Mouse (Mus musculus): ENCODE data around the gene Nip7. TPM values are rescaled to one million over a fixed set of nuclear protein-coding genes. Genes with fewer than 3 reads are reported as not detected.

Nip7 gene
- polyA plus RNA-seq (2011; ENCODE audit: insufficient read depth, insufficient read length, low read depth, missing spikeins): 130 and 156 TPM in 2 replicates

DNA sequence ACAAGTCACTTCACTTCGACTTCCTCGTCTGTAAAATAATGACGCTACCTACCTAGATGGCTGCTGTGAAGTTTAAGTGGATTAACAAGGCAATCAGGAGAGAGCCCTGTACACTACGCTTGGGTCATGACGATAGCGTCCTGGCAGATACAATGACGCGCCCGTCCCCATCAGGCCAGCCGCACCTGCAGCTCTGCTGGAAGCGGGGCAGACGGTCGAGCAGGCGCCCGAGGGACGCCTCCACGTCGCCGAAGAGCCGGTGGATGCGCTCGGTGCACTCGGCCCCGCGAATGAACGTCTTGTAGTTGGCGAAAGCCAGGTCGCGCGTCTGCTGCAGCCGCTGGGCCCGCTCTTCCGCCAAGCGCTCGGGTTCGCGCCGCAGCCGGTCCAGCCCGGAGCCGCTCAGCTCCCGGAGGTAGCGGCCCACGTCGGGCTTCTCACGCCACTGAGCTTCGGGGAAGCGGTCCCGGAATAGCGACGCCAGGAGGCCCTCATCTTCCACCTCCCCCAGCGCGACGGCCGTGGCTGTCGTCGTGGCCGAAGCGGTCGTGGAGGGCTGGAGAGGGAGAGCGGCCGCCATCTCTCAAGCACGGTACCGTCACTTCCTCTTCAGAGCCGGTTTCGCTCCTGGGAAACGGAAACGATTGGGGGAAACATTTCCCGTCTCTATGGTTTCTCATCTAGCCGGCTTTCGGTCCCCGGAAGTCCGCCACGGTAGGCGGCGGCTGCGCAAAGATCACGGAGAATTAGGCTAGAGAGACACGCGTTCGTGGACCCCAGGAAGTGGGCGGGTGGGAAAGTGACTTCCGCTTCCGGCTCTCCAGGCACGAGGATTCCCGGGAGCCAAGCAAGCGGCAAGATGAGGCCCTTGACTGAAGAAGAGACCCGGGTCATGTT lies at the start of gene Nip7, which contains the start of gene Cog8:
Nip7 (plus strand) TSS at position 802 of the 897 bp plus-strand sequence.
Cog8 (minus strand) TSS at position 614 of the 897 bp plus-strand sequence.
- 0 out of 2 replicates have a peak within 1 kb of the TSS, but pooled peaks have one; percentile 3 for H3K27ac ChIP-seq (ENCODE audit: insufficient read depth, low read length)
- no peaks in the 10 kb centered on the region for H3K27me3 ChIP-seq (ENCODE audit: control insufficient read depth, insufficient read depth, low read length, poor library complexity, severe bottlenecking)
- peak within 1 kb of the TSS; percentile 71 for H3K9ac ChIP-seq (ENCODE audit: low read depth, poor library complexity, severe bottlenecking)
- peaks cover 52% of the 10 kb centered on the region for H3K36me3 ChIP-seq (ENCODE audit: control insufficient read depth, insufficient read depth, low read length, poor library complexity, severe bottlenecking)
- peak within 1 kb of the TSS; percentile 94 for H3K4me3 ChIP-seq (ENCODE audit: low read depth, low read length)
- H3K9me3 ChIP-seq (replicated peaks; ENCODE audit: control insufficient read depth, insufficient read depth, low read length, poor library complexity, severe bottlenecking): no peaks in the 10 kb centered on the region
- no peak for TF ChIP-seq CTCF (IDR thresholded peaks at IDR 0.05; ENCODE audit: low read depth, low read length)
- TF ChIP-seq POLR2A (IDR thresholded peaks at IDR 0.05; ENCODE audit: insufficient read depth, low read length): no peak
- TF ChIP-seq EP300 (IDR thresholded peaks at IDR 0.05; ENCODE audit: insufficient read depth, low read depth, low read length): no peak
- H3K4me1 ChIP-seq (ENCODE audit: control insufficient read depth, insufficient read depth, low read length): no peaks in the 10 kb centered on the region

DNA sequence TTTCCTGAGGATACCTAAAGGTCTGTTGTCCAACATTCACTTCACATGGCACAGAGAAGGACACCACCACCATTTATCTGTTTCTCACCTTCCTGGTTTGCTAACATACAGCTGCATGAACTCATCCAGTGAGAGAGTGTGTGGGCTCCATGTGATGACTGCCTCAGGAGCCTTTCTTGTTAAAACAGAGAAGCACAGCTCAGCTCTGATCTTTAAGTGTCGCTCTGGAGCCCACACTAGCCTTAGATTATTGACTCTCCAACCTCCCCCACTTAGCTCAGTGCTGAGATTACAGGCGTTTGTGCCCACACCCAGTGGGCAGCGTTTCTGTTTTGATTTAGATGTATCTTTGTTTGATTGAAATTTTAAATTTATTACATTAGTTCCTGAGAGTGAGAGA lies 48.9 kb upstream of the Nip7 start:
- no peaks in the 10 kb centered on the region for H3K9me3 ChIP-seq (replicated peaks; ENCODE audit: control insufficient read depth, insufficient read depth, low read length, poor library complexity, severe bottlenecking)
- peaks cover 52% of the 10 kb centered on the region for H3K36me3 ChIP-seq (ENCODE audit: control insufficient read depth, insufficient read depth, low read length, poor library complexity, severe bottlenecking)
- TF ChIP-seq CTCF (IDR thresholded peaks at IDR 0.05; ENCODE audit: low read depth, low read length) (no peak), EP300 (IDR thresholded peaks at IDR 0.05; ENCODE audit: insufficient read depth, low read depth, low read length) (no peak), POLR2A (IDR thresholded peaks at IDR 0.05; ENCODE audit: insufficient read depth, low read length) (no peak)
- no peaks in the 10 kb centered on the region for H3K4me1 ChIP-seq (ENCODE audit: control insufficient read depth, insufficient read depth, low read length)
- H3K27me3 ChIP-seq (ENCODE audit: control insufficient read depth, insufficient read depth, low read length, poor library complexity, severe bottlenecking): no peaks in the 10 kb centered on the region
- H3K9ac ChIP-seq (ENCODE audit: low read depth, poor library complexity, severe bottlenecking): no peak overlapping the region
- H3K27ac ChIP-seq (ENCODE audit: insufficient read depth, low read length): no peak overlapping the region
- no peak overlapping the region for H3K4me3 ChIP-seq (ENCODE audit: low read depth, low read length)

DNA sequence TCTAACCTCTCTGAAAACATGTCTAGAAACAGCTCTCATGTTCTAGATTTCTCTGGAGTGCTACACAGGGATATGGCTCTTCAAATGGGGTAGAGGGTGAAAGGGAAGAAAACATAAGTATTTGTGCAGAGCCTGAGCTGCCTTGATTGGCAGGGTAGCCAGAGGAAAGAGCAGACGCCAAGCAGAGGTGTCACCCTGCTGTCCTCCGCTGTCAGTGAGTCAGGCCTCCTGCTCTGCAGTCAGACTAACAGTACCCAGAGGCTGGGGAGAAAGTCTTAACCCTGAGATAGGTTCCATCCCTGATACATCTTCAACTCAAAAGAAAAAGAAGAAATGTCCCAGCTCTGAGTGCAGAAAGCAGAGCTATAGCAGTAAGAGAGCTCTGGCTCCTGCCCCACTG lies 44.0 kb upstream of the Nip7 start:
- Histone ChIP-seq H3K27ac (ENCODE audit: insufficient read depth, low read length) (no peak overlapping the region), H3K36me3 (ENCODE audit: control insufficient read depth, insufficient read depth, low read length, poor library complexity, severe bottlenecking) (peaks cover 32% of the 10 kb centered on the region), H3K27me3 (ENCODE audit: control insufficient read depth, insufficient read depth, low read length, poor library complexity, severe bottlenecking) (no peaks in the 10 kb centered on the region), H3K9ac (ENCODE audit: low read depth, poor library complexity, severe bottlenecking) (no peak overlapping the region), H3K9me3 (replicated peaks; ENCODE audit: control insufficient read depth, insufficient read depth, low read length, poor library complexity, severe bottlenecking) (no peaks in the 10 kb centered on the region), H3K4me3 (ENCODE audit: low read depth, low read length) (no peak overlapping the region), H3K4me1 (ENCODE audit: control insufficient read depth, insufficient read depth, low read length) (no peaks in the 10 kb centered on the region)
- TF ChIP-seq CTCF (IDR thresholded peaks at IDR 0.05; ENCODE audit: low read depth, low read length) (no peak), POLR2A (IDR thresholded peaks at IDR 0.05; ENCODE audit: insufficient read depth, low read length) (no peak), EP300 (IDR thresholded peaks at IDR 0.05; ENCODE audit: insufficient read depth, low read depth, low read length) (no peak)

- Histone ChIP-seq H3K27ac (ENCODE audit: insufficient read depth, low read length) (no peak overlapping the region), H3K36me3 (ENCODE audit: control insufficient read depth, insufficient read depth, low read length, poor library complexity, severe bottlenecking) (peaks cover 15% of the 10 kb centered on the region), H3K9me3 (replicated peaks; ENCODE audit: control insufficient read depth, insufficient read depth, low read length, poor library complexity, severe bottlenecking) (no peaks in the 10 kb centered on the region), H3K9ac (ENCODE audit: low read depth, poor library complexity, severe bottlenecking) (no peak overlapping the region), H3K27me3 (ENCODE audit: control insufficient read depth, insufficient read depth, low read length, poor library complexity, severe bottlenecking) (no peaks in the 10 kb centered on the region), H3K4me1 (ENCODE audit: control insufficient read depth, insufficient read depth, low read length) (no peaks in the 10 kb centered on the region), H3K4me3 (ENCODE audit: low read depth, low read length) (no peak overlapping the region)
- TF ChIP-seq POLR2A (IDR thresholded peaks at IDR 0.05; ENCODE audit: insufficient read depth, low read length): no peak
- no peak for TF ChIP-seq CTCF (IDR thresholded peaks at IDR 0.05; ENCODE audit: low read depth, low read length)
- TF ChIP-seq EP300 (IDR thresholded peaks at IDR 0.05; ENCODE audit: insufficient read depth, low read depth, low read length): no peak
Observed at GRCm38 (mm10) chr8:107014915-107015314, 41.8 kb upstream of the Nip7 start.

- H3K27ac ChIP-seq (ENCODE audit: insufficient read depth, low read length): no peak overlapping the region
- TF ChIP-seq POLR2A (IDR thresholded peaks at IDR 0.05; ENCODE audit: insufficient read depth, low read length) (no peak), CTCF (IDR thresholded peaks at IDR 0.05; ENCODE audit: low read depth, low read length) (no peak), EP300 (IDR thresholded peaks at IDR 0.05; ENCODE audit: insufficient read depth, low read depth, low read length) (no peak)
- H3K36me3 ChIP-seq (ENCODE audit: control insufficient read depth, insufficient read depth, low read length, poor library complexity, severe bottlenecking): no peaks in the 10 kb centered on the region
- H3K4me3 ChIP-seq (ENCODE audit: low read depth, low read length): no peak overlapping the region
- no peaks in the 10 kb centered on the region for H3K27me3 ChIP-seq (ENCODE audit: control insufficient read depth, insufficient read depth, low read length, poor library complexity, severe bottlenecking)
- no peak overlapping the region for H3K9ac ChIP-seq (ENCODE audit: low read depth, poor library complexity, severe bottlenecking)
- no peaks in the 10 kb centered on the region for H3K4me1 ChIP-seq (ENCODE audit: control insufficient read depth, insufficient read depth, low read length)
- H3K9me3 ChIP-seq (replicated peaks; ENCODE audit: control insufficient read depth, insufficient read depth, low read length, poor library complexity, severe bottlenecking): no peaks in the 10 kb centered on the region
Observed at GRCm38 (mm10) chr8:107023479-107023878, 33.2 kb upstream of the Nip7 start.

- Histone ChIP-seq H3K36me3 (ENCODE audit: control insufficient read depth, insufficient read depth, low read length, poor library complexity, severe bottlenecking) (no peaks in the 10 kb centered on the region), H3K27me3 (ENCODE audit: control insufficient read depth, insufficient read depth, low read length, poor library complexity, severe bottlenecking) (no peaks in the 10 kb centered on the region), H3K4me3 (ENCODE audit: low read depth, low read length) (no peak overlapping the region), H3K27ac (ENCODE audit: insufficient read depth, low read length) (no peak overlapping the region), H3K4me1 (ENCODE audit: control insufficient read depth, insufficient read depth, low read length) (peaks cover 2% of the 10 kb centered on the region), H3K9ac (ENCODE audit: low read depth, poor library complexity, severe bottlenecking) (no peak overlapping the region), H3K9me3 (replicated peaks; ENCODE audit: control insufficient read depth, insufficient read depth, low read length, poor library complexity, severe bottlenecking) (no peaks in the 10 kb centered on the region)
- no peak for TF ChIP-seq EP300 (IDR thresholded peaks at IDR 0.05; ENCODE audit: insufficient read depth, low read depth, low read length)
- TF ChIP-seq POLR2A (IDR thresholded peaks at IDR 0.05; ENCODE audit: insufficient read depth, low read length): no peak
- no peak for TF ChIP-seq CTCF (IDR thresholded peaks at IDR 0.05; ENCODE audit: low read depth, low read length)
Observed at GRCm38 (mm10) chr8:107029310-107029709, 27.4 kb upstream of the Nip7 start.
